Mouse (Mus musculus): ENCODE measurements around the gene Nrarp. TPM values are rescaled to one million over a fixed set of nuclear protein-coding genes. Genes with fewer than 3 reads are reported as not detected.
A peak's percentile ranks its signal among the peaks of the same experiment; 100 is the strongest.

The Nrarp gene
- polyA plus RNA-seq, 1 experiment from 2014 or later: 1.3 TPM

- Histone ChIP-seq H3K36me3 (ENCODE audit: control insufficient read depth, insufficient read depth) (no peaks in the 10 kb centered on the region), H3K4me3 (ENCODE audit: low read depth, low read length) (no peak overlapping the region), H3K27ac (ENCODE audit: low read length) (no peak overlapping the region), H3K27me3 (ENCODE audit: control insufficient read depth, insufficient read depth, low read depth, low read length) (no peaks in the 10 kb centered on the region), H3K9ac (ENCODE audit: low read depth, low read length) (no peak overlapping the region), H3K4me1 (ENCODE audit: control insufficient read depth, low read depth, low read length) (peaks cover 53% of the 10 kb centered on the region), H3K4me2 (ENCODE audit: low read depth, low read length) (no peak overlapping the region), H3K9me3 (replicated peaks; ENCODE audit: control insufficient read depth, low read length) (no peaks in the 10 kb centered on the region)
- no peak for ATAC-seq (ENCODE audit: low read depth)
- WGBS (ENCODE audit: insufficient replicate concordance): 53% methylated on average over 10 of the region's 10 CpGs
These were observed 10.0 kb upstream of the Nrarp start for GRCm38 (mm10) chr2:25170326-25171100.

GRCm38 (mm10) chr2:25171101-25171768, 9.3 kb upstream of the Nrarp start:
- 66% methylated on average over 6 of the region's 6 CpGs for WGBS (ENCODE audit: insufficient replicate concordance)
- Histone ChIP-seq H3K27ac (ENCODE audit: low read length) (no peak overlapping the region), H3K9ac (ENCODE audit: low read depth, low read length) (no peak overlapping the region), H3K4me2 (ENCODE audit: low read depth, low read length) (no peak overlapping the region), H3K36me3 (ENCODE audit: control insufficient read depth, insufficient read depth) (no peaks in the 10 kb centered on the region), H3K27me3 (ENCODE audit: control insufficient read depth, insufficient read depth, low read depth, low read length) (no peaks in the 10 kb centered on the region), H3K4me3 (ENCODE audit: low read depth, low read length) (no peak overlapping the region), H3K4me1 (ENCODE audit: control insufficient read depth, low read depth, low read length) (peaks cover 56% of the 10 kb centered on the region), H3K9me3 (replicated peaks; ENCODE audit: control insufficient read depth, low read length) (no peaks in the 10 kb centered on the region)
- no peak for ATAC-seq (ENCODE audit: low read depth)

DNA sequence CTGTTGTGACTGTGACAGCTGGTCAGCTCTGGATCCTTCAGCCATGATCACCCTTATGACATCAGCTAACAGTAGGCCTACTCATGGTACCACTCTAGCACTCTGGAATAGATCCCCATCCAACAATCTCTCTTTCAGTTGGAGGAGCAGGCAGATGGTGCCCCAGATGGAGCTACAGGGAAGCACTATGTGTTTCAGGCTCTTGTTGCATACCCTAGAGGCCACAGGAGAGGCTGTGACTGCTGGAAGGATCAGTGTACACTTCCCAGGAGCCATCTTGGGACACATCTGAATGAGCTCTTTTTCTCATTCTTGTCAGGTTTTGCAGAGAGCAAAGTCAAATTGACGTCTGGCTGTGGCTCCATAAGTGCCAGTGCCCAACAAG, 8.8 kb upstream of the Nrarp start:
- Histone ChIP-seq H3K36me3 (ENCODE audit: control insufficient read depth, insufficient read depth) (no peaks in the 10 kb centered on the region), H3K27ac (ENCODE audit: low read length) (no peak overlapping the region), H3K27me3 (ENCODE audit: control insufficient read depth, insufficient read depth, low read depth, low read length) (no peaks in the 10 kb centered on the region), H3K4me1 (ENCODE audit: control insufficient read depth, low read depth, low read length) (peaks cover 56% of the 10 kb centered on the region), H3K9me3 (replicated peaks; ENCODE audit: control insufficient read depth, low read length) (no peaks in the 10 kb centered on the region), H3K9ac (ENCODE audit: low read depth, low read length) (no peak overlapping the region), H3K4me2 (ENCODE audit: low read depth, low read length) (no peak overlapping the region), H3K4me3 (ENCODE audit: low read depth, low read length) (no peak overlapping the region)
- ATAC-seq (ENCODE audit: low read depth): no peak
- WGBS (ENCODE audit: insufficient replicate concordance): 59% methylated on average over 1 of the region's 1 CpGs

DNA sequence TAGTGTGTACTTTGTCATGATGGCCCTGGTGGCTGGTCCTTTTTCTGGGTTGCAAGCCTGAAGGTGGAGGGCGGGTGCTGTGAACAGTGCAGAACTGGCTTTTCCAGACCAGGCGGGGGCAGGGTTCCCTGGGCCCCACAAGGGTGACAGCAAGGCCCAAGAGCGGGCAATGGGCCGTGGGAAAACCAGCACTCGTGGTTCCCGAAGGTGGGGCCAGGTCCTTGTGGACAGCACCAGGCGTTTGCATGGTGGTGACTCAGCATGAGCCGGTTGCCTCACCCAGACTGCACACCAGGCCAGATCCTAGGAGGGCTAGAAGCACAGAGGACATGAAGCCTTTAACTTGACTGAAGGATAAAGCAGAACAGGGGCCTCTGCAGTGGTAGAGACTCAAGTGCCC, 7.9 kb upstream of the Nrarp start:
- no peak for ATAC-seq (ENCODE audit: low read depth)
- Histone ChIP-seq H3K4me3 (ENCODE audit: low read depth, low read length) (no peak overlapping the region), H3K4me1 (ENCODE audit: control insufficient read depth, low read depth, low read length) (peaks cover 51% of the 10 kb centered on the region), H3K27ac (ENCODE audit: low read length) (no peak overlapping the region), H3K9me3 (replicated peaks; ENCODE audit: control insufficient read depth, low read length) (no peaks in the 10 kb centered on the region), H3K27me3 (ENCODE audit: control insufficient read depth, insufficient read depth, low read depth, low read length) (peaks cover 2% of the 10 kb centered on the region; the same call in 1 of the 2 replicates), H3K4me2 (ENCODE audit: low read depth, low read length) (no peak overlapping the region), H3K9ac (ENCODE audit: low read depth, low read length) (no peak overlapping the region), H3K36me3 (ENCODE audit: control insufficient read depth, insufficient read depth) (no peaks in the 10 kb centered on the region)
- 31% methylated on average over 8 of the region's 8 CpGs for WGBS (ENCODE audit: insufficient replicate concordance)

DNA sequence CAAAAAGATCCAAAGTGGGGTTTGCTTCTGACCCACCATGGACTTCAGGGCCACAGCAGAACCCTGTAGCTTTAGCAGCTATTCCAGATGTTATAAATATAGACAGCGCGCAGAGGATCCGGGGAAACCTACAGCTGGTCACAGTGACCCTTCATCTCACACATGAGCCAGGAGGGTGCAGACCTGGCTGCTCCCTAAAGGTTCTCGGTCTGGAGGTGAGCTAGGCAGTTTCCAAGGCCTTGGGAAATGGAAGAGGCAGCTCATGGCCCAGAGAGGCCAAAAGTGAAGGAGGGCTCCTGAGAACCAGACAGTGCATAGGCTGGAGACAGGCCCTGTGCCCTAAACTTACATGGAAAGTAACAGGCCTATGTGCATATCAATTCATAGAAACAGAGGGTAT, 6.7 kb upstream of the Nrarp start:
- Histone ChIP-seq H3K4me1 (ENCODE audit: control insufficient read depth, low read depth, low read length) (peaks cover 41% of the 10 kb centered on the region), H3K36me3 (ENCODE audit: control insufficient read depth, insufficient read depth) (no peaks in the 10 kb centered on the region), H3K27me3 (ENCODE audit: control insufficient read depth, insufficient read depth, low read depth, low read length) (peaks cover 6% of the 10 kb centered on the region), H3K9ac (ENCODE audit: low read depth, low read length) (no peak overlapping the region), H3K4me3 (ENCODE audit: low read depth, low read length) (no peak overlapping the region), H3K4me2 (ENCODE audit: low read depth, low read length) (no peak overlapping the region), H3K27ac (ENCODE audit: low read length) (no peak overlapping the region), H3K9me3 (replicated peaks; ENCODE audit: control insufficient read depth, low read length) (no peaks in the 10 kb centered on the region)
- WGBS (ENCODE audit: insufficient replicate concordance): 89% methylated on average over 4 of the region's 4 CpGs
- ATAC-seq (ENCODE audit: low read depth): no peak

DNA sequence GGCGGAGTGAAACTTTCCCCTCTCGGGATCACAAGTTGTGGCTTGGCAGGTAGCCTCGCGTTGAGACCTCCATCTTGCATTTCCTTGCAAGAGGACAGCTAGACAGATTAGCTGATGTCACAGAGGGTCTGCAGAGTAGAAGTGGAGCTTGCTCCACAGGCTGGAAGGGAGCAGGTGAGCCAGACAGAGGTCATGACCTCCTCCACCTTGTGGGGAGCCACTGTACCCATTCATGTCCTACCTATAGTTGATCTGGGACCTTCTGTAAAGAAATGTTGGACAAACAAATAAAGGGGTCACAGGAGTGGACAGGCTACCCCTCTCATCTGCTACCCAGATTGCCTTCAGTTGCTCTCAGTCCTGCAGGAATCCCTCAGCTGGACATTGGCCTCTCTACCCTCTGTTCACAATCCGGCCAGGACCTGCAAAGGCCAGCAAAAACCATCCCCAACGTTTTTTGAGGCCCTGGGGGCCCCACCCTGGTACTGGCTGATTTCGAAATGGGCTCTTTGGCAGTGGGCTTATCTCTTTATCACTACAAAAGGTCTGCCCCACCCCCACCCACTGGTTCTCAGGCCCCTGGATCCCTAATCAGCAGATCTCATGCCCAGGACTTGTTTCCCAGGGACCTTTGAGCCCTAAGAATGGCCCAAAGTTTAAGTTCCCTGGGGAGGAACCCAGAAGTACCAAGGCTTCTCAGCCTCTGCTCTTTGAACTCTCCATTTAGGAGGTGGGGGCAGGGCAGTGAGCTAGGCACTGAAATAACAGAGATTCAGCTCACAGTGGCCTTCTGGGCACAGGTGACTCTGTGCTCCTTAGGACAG, 5.5 kb upstream of the Nrarp start:
- Histone ChIP-seq H3K9me3 (replicated peaks; ENCODE audit: control insufficient read depth, low read length) (no peaks in the 10 kb centered on the region), H3K27ac (ENCODE audit: low read length) (0 out of 2 replicates have a peak overlapping the region, but pooled peaks have one; percentile 8), H3K27me3 (ENCODE audit: control insufficient read depth, insufficient read depth, low read depth, low read length) (peaks cover 10% of the 10 kb centered on the region), H3K4me3 (ENCODE audit: low read depth, low read length) (no peak overlapping the region), H3K9ac (ENCODE audit: low read depth, low read length) (0 out of 2 replicates have a peak overlapping the region, but pooled peaks have one; percentile 6), H3K4me1 (ENCODE audit: control insufficient read depth, low read depth, low read length) (peaks cover 35% of the 10 kb centered on the region), H3K36me3 (ENCODE audit: control insufficient read depth, insufficient read depth) (no peaks in the 10 kb centered on the region), H3K4me2 (ENCODE audit: low read depth, low read length) (no peak overlapping the region)
- WGBS (ENCODE audit: insufficient replicate concordance): 38% methylated on average over 7 of the region's 7 CpGs
- peak; percentile 74 for ATAC-seq (ENCODE audit: low read depth)

GRCm38 (mm10) chr2:25175690-25176078, 4.9 kb upstream of the Nrarp start:
- no peaks in the 10 kb centered on the region for H3K36me3 ChIP-seq (ENCODE audit: control insufficient read depth, insufficient read depth)
- ATAC-seq (ENCODE audit: low read depth): no peak
- H3K9ac ChIP-seq (ENCODE audit: low read depth, low read length): no peak overlapping the region

GRCm38 (mm10) chr2:25176573-25176972, 4.0 kb upstream of the Nrarp start:
- Histone ChIP-seq H3K9me3 (replicated peaks; ENCODE audit: control insufficient read depth, low read length) (no peaks in the 10 kb centered on the region), H3K27ac (ENCODE audit: low read length) (no peak overlapping the region), H3K27me3 (ENCODE audit: control insufficient read depth, insufficient read depth, low read depth, low read length) (peaks cover 21% of the 10 kb centered on the region), H3K36me3 (ENCODE audit: control insufficient read depth, insufficient read depth) (no peaks in the 10 kb centered on the region), H3K4me2 (ENCODE audit: low read depth, low read length) (no peak overlapping the region), H3K4me1 (ENCODE audit: control insufficient read depth, low read depth, low read length) (peaks cover 44% of the 10 kb centered on the region), H3K4me3 (ENCODE audit: low read depth, low read length) (no peak overlapping the region), H3K9ac (ENCODE audit: low read depth, low read length) (no peak overlapping the region)
- no peak for ATAC-seq (ENCODE audit: low read depth)
- WGBS (ENCODE audit: insufficient replicate concordance): 66% methylated on average over 6 of the region's 6 CpGs

More at GRCm38 (mm10) chr2:25175690-25176078, 4.9 kb upstream of the Nrarp start:
- Histone ChIP-seq H3K9me3 (replicated peaks; ENCODE audit: control insufficient read depth, low read length) (no peaks in the 10 kb centered on the region), H3K4me3 (ENCODE audit: low read depth, low read length) (no peak overlapping the region), H3K27me3 (ENCODE audit: control insufficient read depth, insufficient read depth, low read depth, low read length) (peaks cover 14% of the 10 kb centered on the region), H3K4me2 (ENCODE audit: low read depth, low read length) (no peak overlapping the region), H3K27ac (ENCODE audit: low read length) (0 out of 2 replicates have a peak overlapping the region, but pooled peaks have one; percentile 8), H3K4me1 (ENCODE audit: control insufficient read depth, low read depth, low read length) (peaks cover 37% of the 10 kb centered on the region)
- 71% methylated on average over 4 of the region's 4 CpGs for WGBS (ENCODE audit: insufficient replicate concordance)
